Mouse (Mus musculus) ovary, postnatal 36 days (tissue): ENCODE measurements around the gene Esp3.
"Not testable (repeated sequence)": the region's sequence is repeated elsewhere in the genome, so short reads cannot be mapped to it uniquely, and the experiment has no call there.

ENCODE experiments used
- DNase-seq: peaks from one replicate; pipeline ENCODE4 v3.0.0; 2022; ENCODE audit warnings: low spot score, mixed read lengths

Gene Esp3

DNA sequence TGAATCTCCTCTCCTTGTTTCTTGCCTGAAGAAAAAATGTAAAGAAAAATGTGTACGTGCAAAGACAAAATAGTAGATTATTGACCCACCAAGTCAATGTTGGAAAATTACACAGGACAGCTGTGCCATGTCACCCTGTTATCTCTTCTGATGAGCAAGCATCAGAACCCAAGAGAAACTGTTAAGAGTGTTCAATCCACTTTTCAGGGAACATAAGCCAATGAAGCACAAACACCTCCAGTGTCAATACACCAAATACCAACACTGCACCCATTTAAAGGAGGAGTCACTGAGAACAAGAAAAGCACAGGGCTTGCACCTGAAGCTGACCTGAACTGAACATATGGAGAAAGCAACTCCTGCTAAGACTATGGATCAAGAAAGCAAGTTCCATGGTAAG, at the start of gene Esp3:
TSS of gene Esp3 (plus strand) at position 301 of the 400 bp plus-strand sequence.
- DNase-seq = not testable (repeated sequence)

DNA sequence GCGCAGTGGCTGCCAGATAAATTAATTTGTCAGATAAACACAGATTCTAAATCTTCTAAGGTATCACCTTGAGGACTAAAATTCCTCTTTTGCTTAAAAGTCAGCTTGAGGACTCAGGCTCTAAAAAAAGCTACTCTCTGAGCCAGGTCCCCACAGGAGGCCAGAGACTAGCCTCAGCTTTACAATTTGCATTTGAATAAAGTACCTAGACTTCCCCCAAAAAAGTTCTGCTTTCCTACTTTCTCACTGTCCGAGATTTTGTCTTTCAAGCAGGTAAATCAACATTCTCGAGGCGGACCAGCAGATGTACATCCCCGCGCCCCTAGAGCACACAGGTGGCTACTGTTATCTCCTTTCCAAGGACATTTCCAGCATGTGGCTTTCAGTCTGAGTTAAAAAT, 48.0 kb upstream of the Esp3 start:
- not testable (repeated sequence) for DNase-seq

- no peak for DNase-seq
Measured at GRCm38 (mm10) chr17:40591297-40591696, 40.6 kb upstream of the Esp3 start.

GRCm38 (mm10) chr17:40598294-40598693, 33.6 kb upstream of the Esp3 start, which contains the start of gene Esp4:
TSS of gene Esp4 (plus strand) at chr17:40598594.
- DNase-seq = no peak

DNA sequence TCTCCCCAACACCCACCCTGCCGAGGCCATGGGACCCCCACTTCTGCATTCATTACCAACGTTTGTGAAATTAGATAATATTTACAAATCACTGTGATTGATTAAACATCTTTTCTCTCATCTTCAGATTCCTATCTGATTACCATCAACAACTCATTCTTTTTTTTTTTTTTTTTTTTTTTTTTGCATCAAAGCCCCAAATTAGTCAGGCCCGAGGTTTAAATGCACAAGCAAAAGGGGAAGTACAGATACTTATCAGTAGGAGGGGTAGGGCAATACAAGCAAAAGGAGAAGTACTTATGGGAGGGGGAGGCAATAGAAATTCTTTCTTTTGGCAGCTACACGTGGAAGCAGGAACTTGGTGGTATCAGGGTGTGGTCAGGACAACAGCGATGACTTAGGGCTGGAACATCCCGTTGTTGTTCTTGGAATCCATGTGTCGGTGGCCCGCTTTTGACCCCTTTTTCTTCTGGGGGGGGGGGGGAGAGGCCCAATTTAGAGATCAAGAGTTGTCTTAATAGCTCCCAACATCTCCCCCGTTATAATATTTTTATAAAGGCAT, 30.3 kb downstream of the Esp3 start:
- not testable (repeated sequence) for DNase-seq

- not testable (repeated sequence) for DNase-seq
Measured at GRCm38 (mm10) chr17:40663161-40663811, 31.4 kb downstream of the Esp3 start.
